Mouse (Mus musculus) central nervous system, embryonic 14 days (tissue): ENCODE results near the gene Olfr1373. TPM values are rescaled to one million over a fixed set of nuclear protein-coding genes. Genes with fewer than 3 reads are reported as not detected.

Experiments
- polyA plus RNA-seq: library from polyadenylated mRNA; depleted of rRNA; stranded (reverse); fragments of >200 nt; gene quantifications from 2 replicates; pipeline ENCODE4 v1.2.3, GENCODE M21; 2012; rRNA removed

The Olfr1373 gene
- polyA plus RNA-seq, result not detected in 2 replicates

GRCm38 (mm10) chr11:52145428-52145827, at the start of gene Olfr1373:
Gene Olfr1373 (minus strand): TSS chr11:52145528.

DNA sequence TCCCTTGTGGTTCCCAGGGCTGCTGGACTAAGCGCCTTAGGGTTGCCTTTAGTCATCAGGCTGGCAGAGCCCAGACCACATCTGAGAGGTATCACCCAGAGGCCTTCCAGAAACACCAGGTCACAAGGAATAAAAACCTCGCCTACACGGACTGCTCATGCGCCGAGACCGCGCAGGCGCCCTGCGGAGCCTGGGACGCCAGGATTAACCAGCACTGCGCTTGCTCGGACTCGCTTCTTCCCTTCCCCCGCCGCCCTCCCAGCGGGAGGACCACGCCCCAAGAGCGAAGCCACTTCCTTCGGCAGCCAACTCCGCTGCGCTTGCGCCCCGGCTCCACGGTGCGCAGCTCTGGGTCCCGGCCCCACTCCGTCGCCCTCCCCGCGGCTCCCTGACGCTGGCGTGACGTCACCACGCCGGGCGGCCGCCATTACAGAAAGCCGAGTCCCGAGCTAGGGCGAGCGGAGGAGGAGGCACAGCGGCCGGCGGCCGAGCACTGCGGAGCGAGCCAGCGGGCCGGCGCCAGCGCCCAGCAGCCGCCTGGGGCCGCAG, 46.9 kb downstream of the Olfr1373 start, which contains the start of gene Ppp2ca:
Ppp2ca (plus strand) TSS at position 284 of the 549 bp plus-strand sequence.

Other genes starting within 250 kb of the Olfr1373 start
- 52.9 and 58.0 TPM in 2 replicates for gene Cdkn2aipnl, start 177.9 kb downstream of the Olfr1373 start, polyA plus RNA-seq
- 198 and 227 TPM in 2 replicates for gene Ube2b, start 144.8 kb downstream of the Olfr1373 start, polyA plus RNA-seq
- 15.4 and 17.5 TPM in 2 replicates for gene Cdkl3, start 141.3 kb downstream of the Olfr1373 start, polyA plus RNA-seq
- 112 and 124 TPM in 2 replicates for gene Ppp2ca, start 46.8 kb downstream of the Olfr1373 start, polyA plus RNA-seq
- not detected in 2 replicates for gene Olfr1371, start 68.5 kb upstream of the Olfr1373 start, polyA plus RNA-seq
- 219 and 243 TPM in 2 replicates for gene Skp1a, start 86.5 kb upstream of the Olfr1373 start, polyA plus RNA-seq
- 8.8 and 9.6 TPM in 2 replicates for gene Tcf7, start 137.5 kb upstream of the Olfr1373 start, polyA plus RNA-seq
- 171 and 182 TPM in 2 replicates for gene Vdac1, start 215.3 kb upstream of the Olfr1373 start, polyA plus RNA-seq